Mouse (Mus musculus) heart, adult 2 months (tissue): ENCODE results near the gene Topbp1. TPM values are rescaled to one million over a fixed set of nuclear protein-coding genes. Genes with fewer than 3 reads are reported as not detected.

Experiments
- DNase-seq, 2 experiments: peaks; one replicate each; pipeline ENCODE4 v3.0.0; 2021
- H3K27ac ChIP-seq: fragments of 200-600 bp; 2 replicates; pipeline ENCODE4 v1.8.1; 2022
- H3K27me3 ChIP-seq: fragments of 200-500 bp; 2 replicates; pipeline ENCODE4 v1.6.1; 2012; ENCODE audit warnings: mild to moderate bottlenecking, low read length, inconsistent platforms, mixed read lengths; ENCODE audit not compliant: control insufficient read depth, insufficient read depth
- H3K36me3 ChIP-seq: fragments of 200-500 bp; 2 replicates; pipeline ENCODE4 v1.6.1; 2012; ENCODE audit warnings: low read length, inconsistent platforms; ENCODE audit not compliant: control insufficient read depth, insufficient read depth
- H3K4me1 ChIP-seq: fragments of 200-500 bp; 2 replicates; pipeline ENCODE4 v1.6.1; 2011; ENCODE audit warnings: low read length; ENCODE audit not compliant: control insufficient read depth, insufficient read depth
- H3K4me3 ChIP-seq: fragments of 200-600 bp; 2 replicates; pipeline ENCODE4 v1.8.1; 2022
- H3K79me2 ChIP-seq: fragments of 200-500 bp; replicated peaks from 2 replicates; pipeline ENCODE4 v1.6.1; 2012; ENCODE audit warnings: mild to moderate bottlenecking, inconsistent platforms, low read length, moderate library complexity, mixed read lengths; ENCODE audit not compliant: control insufficient read depth, insufficient read depth
- H3K9ac ChIP-seq: fragments of 200-500 bp; 2 replicates; pipeline ENCODE4 v1.6.1; 2012; ENCODE audit warnings: low read depth, mild to moderate bottlenecking, control low read depth, inconsistent platforms, low read length, mixed read lengths
- CTCF ChIP-seq: fragments of 200-600 bp; IDR thresholded peaks from 2 replicates; pipeline ENCODE4 v1.8.1; 2022; ENCODE audit warnings: antibody characterized with exemption, mild to moderate bottlenecking, moderate library complexity
- EP300 ChIP-seq: fragments of 200-500 bp; IDR thresholded peaks from 2 replicates; pipeline ENCODE4 v1.6.1; 2011; ENCODE audit warnings: low read depth, low read length, control low read depth; ENCODE audit not compliant: insufficient read depth
- POLR2A ChIP-seq: fragments of 200-500 bp; IDR thresholded peaks from 2 replicates; pipeline ENCODE4 v1.6.1; 2011; ENCODE audit warnings: mild to moderate bottlenecking, low read depth, low read length, control low read depth; ENCODE audit not compliant: insufficient read depth
- WGBS: fragments of 180-500 bp; shearing (Covaris S2); methylation state at CpG from one replicate; pipeline ENCODE4 v1.1.7; 2018; 5-methylcytosine and 5-hydroxymethylcytosine counted together
- intact Hi-C: fragments of 180-260 bp; cut with DNase I; formaldehyde crosslinking; loops from one replicate; pipeline ENCODE4 v1.15.1; 2025
- polyA plus RNA-seq: library from polyadenylated mRNA; depleted of rRNA; stranded (reverse); fragments of >200 nt; gene quantifications from 2 replicates; pipeline ENCODE4 v1.2.3, GENCODE M21; 2012
- total RNA-seq, 2 experiments: library from RNA; stranded (reverse); gene quantifications; 2 replicates each; pipeline ENCODE4 v1.2.3; 2021

Gene Topbp1
- total and polyA plus RNA-seq, 3 experiments: 4.1 to 12.2 (median 7.6) TPM

DNA sequence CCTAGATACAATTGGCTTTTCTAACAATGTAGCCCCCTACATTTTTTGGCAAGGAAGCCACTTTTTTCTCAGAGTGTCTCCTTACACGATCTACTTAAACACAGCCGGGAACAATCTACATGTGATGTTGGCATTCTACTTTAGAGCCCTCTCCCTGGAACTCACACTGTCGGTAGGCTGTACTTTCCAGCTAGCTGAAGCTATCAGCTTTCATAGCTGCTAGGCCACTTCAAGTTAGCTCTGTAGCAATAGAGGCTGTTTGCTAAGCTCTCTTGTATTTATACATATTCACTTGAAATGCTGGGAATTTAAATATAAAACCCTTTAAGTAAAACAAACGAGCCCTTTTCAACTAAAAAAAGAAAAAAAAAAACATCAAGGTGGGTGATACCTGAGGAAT is 2.8 kb upstream of the Topbp1 start:
- Histone ChIP-seq H3K27me3 (no peaks in the 10 kb centered on the region), H3K36me3 (no peaks in the 10 kb centered on the region), H3K27ac (no peak overlapping the region), H3K9ac (no peak overlapping the region), H3K79me2 (no peaks in the 10 kb centered on the region), H3K4me1 (no peaks in the 10 kb centered on the region), H3K4me3 (no peak overlapping the region)
- DNase-seq: no peak
- TF ChIP-seq EP300 (no peak), CTCF (no peak), POLR2A (no peak)
- intact Hi-C loops: loop anchor here (5.0 to 10.0 kb wide), 4 partner anchors 75 to 667 kb away; no protein-coding TSS in a partner anchor
- WGBS: 58% methylated on average over 4 of the region's 4 CpGs

DNA sequence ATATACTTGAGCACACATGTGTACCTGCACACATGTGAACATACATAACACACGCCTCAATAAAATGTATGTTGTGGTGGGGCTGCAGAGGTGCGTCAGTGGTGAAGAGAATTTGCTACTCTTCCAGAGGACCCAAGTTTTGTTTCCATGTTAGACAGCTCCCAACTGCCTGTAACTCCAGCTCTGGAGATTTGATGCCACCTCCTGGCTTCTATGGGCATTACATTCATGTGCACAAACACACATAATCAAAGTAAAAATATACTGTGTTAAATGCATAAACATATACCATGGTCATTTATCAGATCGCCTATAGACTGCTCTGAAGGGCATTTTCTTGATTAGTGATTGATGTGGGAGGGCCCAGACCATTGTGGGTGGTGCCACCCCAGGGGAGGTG is 2.3 kb upstream of the Topbp1 start:
- Histone ChIP-seq H3K36me3 (no peaks in the 10 kb centered on the region), H3K27me3 (no peaks in the 10 kb centered on the region), H3K79me2 (no peaks in the 10 kb centered on the region), H3K9ac (no peak overlapping the region), H3K4me1 (no peaks in the 10 kb centered on the region), H3K27ac (no peak overlapping the region), H3K4me3 (no peak overlapping the region)
- peak; percentile 48 for DNase-seq
- intact Hi-C loops: loop anchor here (1.0 to 10.0 kb wide), 5 partner anchors 75 to 668 kb away; no protein-coding TSS in a partner anchor
- TF ChIP-seq CTCF: peak; percentile 85
- no peak for TF ChIP-seq POLR2A
- 43% methylated on average over 3 of the region's 3 CpGs for WGBS

DNA sequence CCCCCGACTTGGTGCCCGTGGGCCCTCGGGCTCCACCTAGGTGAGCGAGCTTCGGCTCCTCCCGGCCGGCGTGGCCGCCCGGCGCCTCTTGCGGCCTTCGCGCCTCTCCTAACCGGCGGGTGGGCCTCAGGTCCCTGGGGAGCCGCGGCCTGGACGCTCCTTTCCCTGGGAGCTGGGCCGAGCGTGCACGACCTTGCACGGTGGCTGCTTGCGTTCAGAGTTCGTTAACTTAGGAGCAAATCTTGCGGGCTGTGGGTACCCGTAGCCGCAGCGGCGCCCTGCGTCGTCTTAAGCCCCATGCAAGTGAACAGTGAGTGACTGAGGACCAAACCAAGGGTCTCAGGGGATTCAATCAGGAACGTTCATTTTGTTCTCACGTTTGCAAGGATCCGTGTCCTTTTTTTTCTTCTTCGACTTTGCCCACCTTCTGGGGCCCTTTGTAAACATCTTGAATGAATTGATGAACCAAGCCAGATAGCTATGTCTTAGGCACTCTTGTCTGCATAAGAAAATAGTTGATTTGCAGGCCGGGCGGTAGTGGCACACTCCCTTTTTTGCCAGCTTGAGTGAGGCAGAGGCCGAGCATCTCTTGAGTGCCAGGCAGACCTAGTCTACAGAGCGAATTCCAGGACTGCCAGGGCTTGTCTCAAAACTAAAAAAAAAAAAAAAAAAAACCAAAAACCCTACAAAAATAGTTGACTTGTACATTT is 472 bp downstream of the Topbp1 start:
- Histone ChIP-seq H3K4me1 (no peaks in the 10 kb centered on the region), H3K27ac (peak overlapping the region; percentile 47), H3K36me3 (peaks cover 2% of the 10 kb centered on the region), H3K4me3 (peak overlapping the region; percentile 84), H3K79me2 (no peaks in the 10 kb centered on the region), H3K9ac (peak overlapping the region; percentile 61), H3K27me3 (no peaks in the 10 kb centered on the region)
- TF ChIP-seq POLR2A: no peak
- no peak for TF ChIP-seq EP300
- TF ChIP-seq CTCF: no peak
- intact Hi-C loops: loop anchor here (5.0 to 10.0 kb wide), 3 partner anchors 62 to 671 kb away; partner anchors contain the start of gene Cdv3
- WGBS: under 1% methylated on average over 40 of the region's 40 CpGs
- no peak for DNase-seq

DNA sequence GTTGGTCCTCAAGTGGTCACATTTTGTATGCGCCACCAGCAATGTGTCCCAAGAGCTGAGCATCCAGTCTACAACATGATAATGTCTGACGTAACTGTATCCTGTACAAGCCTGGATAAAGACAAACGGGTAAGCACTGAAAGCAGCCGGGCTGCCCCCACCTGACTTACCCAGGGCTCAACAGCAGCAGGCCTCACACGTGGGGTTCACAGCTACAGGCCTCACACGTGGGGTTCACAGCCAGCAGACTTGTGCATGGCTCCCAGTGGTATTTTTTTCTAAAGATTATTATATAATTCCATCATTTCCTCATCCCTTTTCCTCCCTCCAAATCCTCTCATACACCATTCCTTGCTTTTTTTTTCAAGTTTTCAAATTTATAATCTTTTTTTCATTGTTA is 4.8 kb downstream of the Topbp1 start:
- intact Hi-C loops: loop anchor here (5.0 to 10.0 kb wide), 3 partner anchors 57 to 675 kb away; partner anchors contain the start of gene Cdv3
- 85% methylated on average over 6 of the region's 6 CpGs for WGBS
- Histone ChIP-seq H3K4me3 (no peak overlapping the region), H3K79me2 (no peaks in the 10 kb centered on the region), H3K27me3 (no peaks in the 10 kb centered on the region), H3K9ac (no peak overlapping the region), H3K27ac (no peak overlapping the region), H3K36me3 (peaks cover 2% of the 10 kb centered on the region), H3K4me1 (no peaks in the 10 kb centered on the region)
- no peak for TF ChIP-seq EP300
- TF ChIP-seq POLR2A: no peak
- DNase-seq: no peak

DNA sequence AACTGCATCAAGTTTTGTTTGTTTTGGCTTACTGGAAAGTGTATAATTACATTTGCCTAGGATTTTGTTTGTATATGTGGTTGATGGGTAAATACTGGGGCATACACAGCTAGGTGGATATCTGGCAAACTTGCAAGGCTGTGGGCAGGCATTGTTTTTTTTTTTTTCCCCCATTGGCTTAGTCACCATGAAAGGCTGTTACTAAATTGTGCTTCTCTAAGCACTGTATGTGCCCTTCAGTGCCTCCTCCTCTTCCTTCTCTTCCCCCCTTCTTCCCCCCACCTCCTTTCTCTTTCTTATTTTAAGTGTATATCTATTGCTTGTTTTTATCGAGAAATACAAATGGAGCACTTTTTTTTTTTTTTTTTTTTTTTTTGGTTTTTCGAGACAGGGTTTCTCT is 19.7 kb downstream of the Topbp1 start:
- Histone ChIP-seq H3K36me3 (no peaks in the 10 kb centered on the region), H3K27ac (no peak overlapping the region), H3K27me3 (no peaks in the 10 kb centered on the region), H3K4me1 (no peaks in the 10 kb centered on the region), H3K4me3 (no peak overlapping the region), H3K9ac (no peak overlapping the region), H3K79me2 (no peaks in the 10 kb centered on the region)
- 91% methylated on average over 1 of the region's 2 CpGs for WGBS
- no peak for DNase-seq
- intact Hi-C loops: no loop called here
- TF ChIP-seq CTCF (no peak), POLR2A (no peak), EP300 (no peak)

DNA sequence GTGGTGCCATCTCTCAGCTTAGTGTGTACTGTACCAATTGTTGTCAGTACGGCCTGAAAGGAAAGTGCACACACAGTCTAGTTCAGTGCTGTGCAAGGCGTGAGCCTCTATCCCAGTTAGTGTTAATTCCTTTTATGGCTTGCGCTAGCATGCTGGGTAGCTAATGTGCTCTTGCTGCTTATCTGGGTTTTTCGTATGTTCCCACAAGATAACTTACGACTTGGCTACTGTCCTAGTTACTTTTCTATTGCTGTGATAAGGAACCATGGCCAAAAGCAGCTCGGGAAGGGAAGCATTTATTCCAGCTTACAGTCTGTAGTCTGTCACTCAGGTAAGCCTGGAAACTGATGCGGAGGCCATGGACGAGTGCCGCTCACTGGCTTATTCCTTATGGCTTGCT is 21.4 kb downstream of the Topbp1 start:
- Histone ChIP-seq H3K4me3 (no peak overlapping the region), H3K27ac (no peak overlapping the region), H3K9ac (no peak overlapping the region), H3K36me3 (no peaks in the 10 kb centered on the region), H3K4me1 (no peaks in the 10 kb centered on the region), H3K79me2 (no peaks in the 10 kb centered on the region), H3K27me3 (no peaks in the 10 kb centered on the region)
- no peak for TF ChIP-seq POLR2A
- TF ChIP-seq EP300: no peak
- no peak for TF ChIP-seq CTCF
- DNase-seq: no peak
- WGBS: 61% methylated on average over 9 of the region's 9 CpGs
- intact Hi-C loops: no loop called here
